In genomic region chr1:155053296-155053695, GRCm38 (mm10) we compare ENCODE assay signal across 9 mouse cellular contexts. TPM values are rescaled to one million over a fixed set of nuclear protein-coding genes. Genes with fewer than 3 reads are reported as not detected.
DNase-seq lines count a peak whose midpoint lies in the region; ATAC-seq lines count a peak whose summit lies in the region.
"Had no signal": no experiment of that assay in that cellular context is flagged by ENCODE, and none has a peak within 500 bp of the region (broad histone marks: within the 10 kb centered on the region; RNA-seq: fewer than 3 reads in every experiment).

No protein-coding gene starts in this region.

- WGBS in forebrain, embryonic 14.5 days, result 82% methylated on average over 1 of the region's 1 CpGs
- WGBS in midbrain, embryonic 16.5 days, result 79% methylated on average over 1 of the region's 1 CpGs

- H3K4me1 ChIP-seq in forebrain, embryonic 14.5 days (ENCODE audit: control insufficient read depth, insufficient read depth, low read length), result peaks cover 26% of the 10 kb centered on the region
- H3K4me1 ChIP-seq in midbrain, embryonic 16.5 days (ENCODE audit: control insufficient read depth, insufficient read depth, low read length), result peaks cover 25% of the 10 kb centered on the region

- H3K4me2 ChIP-seq in forebrain, embryonic 14.5 days (ENCODE audit: low read length), result no peak overlapping the region
- no peak overlapping the region for H3K4me2 ChIP-seq in midbrain, embryonic 16.5 days (ENCODE audit: low read length)
- H3K4me2 ChIP-seq: liver, embryonic 11.5 days had no signal

- peak; percentile 5 for DNase-seq in kidney, adult 11 months
- DNase-seq in kidney, postnatal 14 days, result no peak
- DNase-seq in ZHBTc4 (ENCODE audit: low read depth, low spot score), result peak; percentile 80
- DNase-seq in forebrain, embryonic 14.5 days (ENCODE audit: low spot score), result no peak
- DNase-seq in cerebellum, adult 18-20 months, result no peak
- DNase-seq in gastrocnemius, postnatal 10 days, result no peak
- DNase-seq: kidney, postnatal 25 days had no signal

- no peaks in the 10 kb centered on the region for H3K9me3 ChIP-seq in forebrain, embryonic 14.5 days (replicated peaks; ENCODE audit: control insufficient read depth, low read length)
- H3K9me3 ChIP-seq in midbrain, embryonic 16.5 days (replicated peaks; ENCODE audit: control insufficient read depth, low read length, poor library complexity, severe bottlenecking), result no peaks in the 10 kb centered on the region

- 0 out of 2 replicates have a peak overlapping the region, but pooled peaks have one; percentile 58 for H3K27ac ChIP-seq in forebrain, embryonic 14.5 days (ENCODE audit: low read depth, low read length)
- peak overlapping the region; percentile 60 for H3K27ac ChIP-seq in midbrain, embryonic 16.5 days (ENCODE audit: low read length)

- H3K9ac ChIP-seq in forebrain, embryonic 14.5 days (ENCODE audit: low read length), result no peak overlapping the region
- no peak overlapping the region for H3K9ac ChIP-seq in midbrain, embryonic 16.5 days (ENCODE audit: low read depth, low read length)

- no peaks in the 10 kb centered on the region for H3K36me3 ChIP-seq in forebrain, embryonic 14.5 days (ENCODE audit: control insufficient read depth, insufficient read depth, low read length)
- no peaks in the 10 kb centered on the region for H3K36me3 ChIP-seq in midbrain, embryonic 16.5 days (ENCODE audit: control insufficient read depth, insufficient read depth, low read length)

- no peaks in the 10 kb centered on the region for H3K27me3 ChIP-seq in forebrain, embryonic 14.5 days (replicated peaks; ENCODE audit: control insufficient read depth, insufficient read depth, low read length)
- no peaks in the 10 kb centered on the region for H3K27me3 ChIP-seq in midbrain, embryonic 16.5 days (ENCODE audit: control insufficient read depth, insufficient read depth, low read depth, low read length)

- H3K4me3 ChIP-seq in forebrain, embryonic 14.5 days (ENCODE audit: low read depth, low read length), result no peak overlapping the region
- H3K4me3 ChIP-seq in midbrain, embryonic 16.5 days (ENCODE audit: low read depth, low read length), result no peak overlapping the region

- ATAC-seq in forebrain, embryonic 14.5 days, result no peak
- no peak for ATAC-seq in midbrain, embryonic 16.5 days

RNA-seq across cellular contexts. Expression of gene Ier5, which starts 46.1 kb away (rescaled TPM):
- polyA plus RNA-seq in forebrain, embryonic 14.5 days (2014; fragmentation: Nextera tagmentation; extraction: Ambion mirVana), result 19.5 and 24.6 TPM in 2 replicates
- 4.8 and 4.9 TPM in 2 replicates for polyA plus RNA-seq in midbrain, embryonic 16.5 days (2015; fragmentation: Nextera tagmentation; extraction: Ambion mirVana)
- total RNA-seq in gastrocnemius, postnatal 10 days (2021), result 1 to 10 TPM; 5.8 to 9.1 TPM

Comparison
In these comparisons a context has a peak if more than half of its experiments do, and no peak if none do; other contexts are left out.
1. DNase-seq: peak in kidney, adult 11 months (single experiment) and ZHBTc4 (single experiment); none in kidney, postnatal 14 days (single experiment), forebrain, embryonic 14.5 days (single experiment), cerebellum, adult 18-20 months (0 of 2) and gastrocnemius, postnatal 10 days (single experiment).